Mouse (Mus musculus): ENCODE data around the gene Fbxl17.

The Fbxl17 gene

DNA sequence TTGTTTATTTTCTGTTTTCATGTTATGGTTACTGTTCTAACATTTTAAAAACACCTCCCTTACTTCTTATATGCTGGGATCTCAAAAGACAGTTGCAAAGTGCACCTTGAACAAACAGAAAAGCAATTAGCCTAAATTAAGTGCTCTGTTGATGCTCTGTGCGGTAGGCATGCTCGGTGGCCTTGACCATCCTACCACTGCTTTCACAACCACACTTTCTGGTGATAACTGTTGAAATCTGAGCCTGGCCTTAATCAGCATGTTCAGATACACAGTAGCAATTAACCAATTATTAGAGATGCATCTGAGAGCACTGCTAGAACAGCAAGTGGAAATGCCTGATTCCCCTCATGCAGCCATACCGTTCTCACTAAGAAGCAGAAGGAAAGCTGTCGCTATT, 156.7 kb downstream of the Fbxl17 start:
- in situ Hi-C loops (cut with MboI; ENCODE audit: low sequenced_read_pairs) = no loop called here

DNA sequence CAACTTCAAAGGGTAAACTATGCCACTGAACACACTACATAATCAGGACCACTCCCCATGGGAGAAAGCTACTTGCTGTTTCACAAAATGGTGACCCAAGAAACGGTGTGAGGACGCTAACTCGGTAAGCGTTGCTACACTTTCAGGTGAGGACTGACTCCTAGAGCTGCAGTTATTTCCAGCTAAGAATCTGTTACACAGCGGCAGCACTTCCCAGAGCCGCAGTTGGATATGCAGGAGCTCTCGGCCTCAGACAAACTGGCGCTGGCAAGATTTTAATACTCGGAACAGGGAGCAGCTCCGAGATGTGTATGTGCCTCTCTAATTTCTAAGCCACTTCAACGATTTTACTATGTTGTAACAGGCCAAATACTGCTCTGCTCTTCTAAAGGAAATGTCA, 157.4 kb downstream of the Fbxl17 start:
- in situ Hi-C loops (cut with MboI; ENCODE audit: low sequenced_read_pairs) = no loop called here

DNA sequence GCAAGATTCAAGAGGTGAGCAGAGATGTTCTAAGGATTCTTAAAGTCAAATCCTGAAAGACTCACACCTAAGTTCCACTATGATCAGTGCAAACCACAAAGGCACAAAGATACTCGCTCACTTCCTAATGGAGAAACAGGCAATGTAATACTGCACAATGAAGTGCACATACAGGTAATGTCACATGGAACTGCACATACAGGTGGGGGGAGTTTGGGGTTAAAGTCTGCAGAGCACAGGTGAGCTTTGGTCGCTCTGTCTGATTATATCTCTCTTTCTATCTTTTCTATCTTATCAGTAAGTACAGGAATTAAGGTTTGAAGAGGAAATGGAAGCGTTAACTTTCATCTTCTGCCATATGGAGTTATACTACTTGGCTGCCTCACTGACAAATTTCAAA, 158.6 kb downstream of the Fbxl17 start:
- in situ Hi-C loops (cut with MboI; ENCODE audit: low sequenced_read_pairs) = no loop called here

DNA sequence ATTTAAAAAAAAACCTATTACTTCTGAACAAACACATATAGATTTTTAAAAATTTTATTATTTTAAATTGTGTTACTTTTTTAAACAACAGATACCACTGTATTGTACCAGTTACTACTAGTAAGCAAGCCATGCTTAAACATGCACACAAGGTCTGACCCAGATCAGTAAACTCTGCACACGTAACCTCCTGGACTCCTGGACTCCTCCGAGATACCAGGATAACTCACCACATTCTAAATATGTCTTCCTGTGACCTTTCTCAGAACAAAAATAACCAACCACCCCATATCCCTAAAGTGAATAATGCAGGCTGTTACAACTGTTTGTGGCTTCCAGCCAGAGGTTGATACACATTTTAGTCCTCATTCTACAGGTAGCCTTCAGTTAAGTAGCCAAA, 170.9 kb downstream of the Fbxl17 start:
- in situ Hi-C loops (cut with MboI; ENCODE audit: low sequenced_read_pairs) = loop anchor here (10.0 kb wide), 1 partner anchor 86 kb away; no protein-coding TSS in a partner anchor

DNA sequence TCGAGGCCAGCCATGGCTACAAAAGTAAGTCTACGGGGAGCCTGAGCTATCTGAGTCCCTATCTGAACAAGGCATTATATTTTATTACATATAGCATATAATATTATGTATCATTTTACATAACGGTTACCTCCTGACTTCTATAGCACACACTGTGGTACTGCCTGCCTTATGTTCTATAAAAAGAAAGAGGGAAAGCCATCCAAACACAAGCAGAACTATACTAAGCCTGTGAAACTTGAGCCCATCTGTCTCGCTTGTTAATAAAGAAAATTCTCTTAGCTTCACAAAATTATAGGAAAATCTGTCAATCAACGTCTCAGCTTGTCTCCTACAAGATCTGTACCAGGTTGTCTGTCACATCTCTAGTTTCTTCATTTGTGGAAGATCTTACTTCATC, 173.6 kb downstream of the Fbxl17 start:
- in situ Hi-C loops (cut with MboI; ENCODE audit: low sequenced_read_pairs) = loop anchor here (10.0 kb wide), 1 partner anchor 89 kb away; no protein-coding TSS in a partner anchor

DNA sequence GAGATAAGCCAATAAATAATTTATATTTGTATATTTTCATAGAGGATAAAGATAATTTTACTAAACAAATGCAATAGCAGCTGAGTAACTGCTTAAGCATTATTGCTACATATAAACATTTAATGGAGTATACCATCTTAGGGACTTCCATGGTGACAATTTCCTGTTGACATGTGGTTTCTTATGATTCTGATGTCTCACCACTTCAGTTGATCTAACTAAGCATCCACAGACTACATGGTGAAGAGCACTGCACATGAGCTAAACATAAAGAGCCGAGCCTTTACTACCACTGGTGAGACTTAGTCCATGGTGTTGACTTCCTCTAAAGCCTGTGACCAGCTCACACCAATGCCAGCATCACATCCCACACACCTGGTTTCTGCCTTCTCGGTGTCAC, 175.1 kb downstream of the Fbxl17 start:
- in situ Hi-C loops (cut with MboI; ENCODE audit: low sequenced_read_pairs) = loop anchor here (10.0 kb wide), 1 partner anchor 90 kb away; no protein-coding TSS in a partner anchor

DNA sequence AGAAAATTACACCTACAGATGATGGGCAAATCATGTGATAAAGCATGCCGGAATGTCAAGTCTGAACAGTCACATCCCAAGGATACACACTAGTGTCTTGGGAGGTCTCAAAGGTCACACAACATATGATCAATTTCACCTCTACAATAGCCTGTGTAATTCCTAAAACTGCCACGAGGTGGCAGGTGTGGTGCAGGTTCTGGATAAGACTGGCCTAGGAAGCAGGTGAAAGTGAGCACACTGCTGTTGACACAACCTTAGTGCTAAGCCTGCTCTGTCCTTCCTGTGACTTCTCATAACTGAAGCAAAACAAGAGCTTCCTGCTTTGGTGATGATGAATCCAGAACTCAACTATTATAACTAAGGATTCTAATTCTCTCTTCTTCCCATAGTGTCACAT, 175.8 kb downstream of the Fbxl17 start:
- in situ Hi-C loops (cut with MboI; ENCODE audit: low sequenced_read_pairs) = loop anchor here (10.0 kb wide), 1 partner anchor 91 kb away; no protein-coding TSS in a partner anchor

DNA sequence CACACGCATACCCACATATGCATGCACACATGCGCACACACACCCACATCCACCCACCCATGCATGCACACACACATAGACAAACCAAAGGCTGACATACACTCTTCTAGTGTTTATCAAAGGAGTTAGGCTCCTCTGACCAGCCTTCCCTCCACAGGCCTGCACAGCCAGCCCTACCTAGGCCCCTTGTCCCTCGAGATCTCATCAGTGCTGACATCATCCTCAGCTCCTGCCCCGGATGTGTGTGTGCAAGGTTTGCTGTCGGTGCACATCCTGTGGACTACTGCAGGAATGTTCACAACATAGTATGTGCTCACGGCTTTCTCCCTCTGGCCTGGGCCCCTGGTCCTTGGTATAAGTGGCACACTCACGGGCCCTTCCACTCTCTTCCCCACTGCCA, 177.0 kb downstream of the Fbxl17 start:
- in situ Hi-C loops (cut with MboI; ENCODE audit: low sequenced_read_pairs) = loop anchor here (10.0 kb wide), 1 partner anchor 92 kb away; no protein-coding TSS in a partner anchor

DNA sequence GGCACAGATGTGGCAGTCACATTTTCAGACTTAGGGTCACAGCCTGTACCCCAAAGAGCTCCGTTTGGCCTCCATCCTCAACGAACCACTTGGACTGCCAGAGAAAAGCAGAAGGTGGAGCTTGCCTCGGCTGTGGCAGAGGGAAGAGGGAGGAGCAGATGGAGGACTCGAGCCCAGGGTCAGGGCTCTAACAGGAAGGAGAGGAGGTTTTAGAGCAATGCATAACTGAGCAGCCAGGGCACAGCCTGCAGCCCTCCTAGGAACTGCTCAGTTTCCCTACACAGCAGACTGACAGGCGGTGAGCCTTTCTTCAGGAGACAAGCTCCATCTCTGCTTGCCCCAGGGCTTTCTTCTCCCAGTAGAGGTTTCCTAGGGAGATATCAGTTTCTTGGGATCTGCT, 178.5 kb downstream of the Fbxl17 start:
- in situ Hi-C loops (cut with MboI; ENCODE audit: low sequenced_read_pairs) = loop anchor here (10.0 kb wide), 1 partner anchor 94 kb away; no protein-coding TSS in a partner anchor

DNA sequence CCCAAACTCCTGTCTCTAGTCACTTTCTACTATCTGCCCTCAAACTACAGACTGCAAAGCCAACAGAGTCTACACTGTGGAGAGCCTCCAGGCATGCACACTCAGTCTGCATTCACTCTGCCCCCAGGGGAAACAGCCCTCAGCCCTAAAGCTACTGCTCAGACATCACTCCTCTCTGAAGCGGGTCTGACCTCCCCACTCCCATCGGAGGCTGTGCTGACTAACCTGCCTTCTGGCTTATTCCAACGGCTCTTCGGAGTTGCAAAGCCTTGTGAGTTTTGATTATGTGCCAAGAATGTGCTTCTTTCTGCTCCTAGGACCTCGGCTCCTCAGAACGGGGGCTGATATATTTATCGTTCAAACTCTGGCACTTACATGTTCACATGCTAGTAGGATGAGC, 182.3 kb downstream of the Fbxl17 start:
- in situ Hi-C loops (cut with MboI; ENCODE audit: low sequenced_read_pairs) = no loop called here

DNA sequence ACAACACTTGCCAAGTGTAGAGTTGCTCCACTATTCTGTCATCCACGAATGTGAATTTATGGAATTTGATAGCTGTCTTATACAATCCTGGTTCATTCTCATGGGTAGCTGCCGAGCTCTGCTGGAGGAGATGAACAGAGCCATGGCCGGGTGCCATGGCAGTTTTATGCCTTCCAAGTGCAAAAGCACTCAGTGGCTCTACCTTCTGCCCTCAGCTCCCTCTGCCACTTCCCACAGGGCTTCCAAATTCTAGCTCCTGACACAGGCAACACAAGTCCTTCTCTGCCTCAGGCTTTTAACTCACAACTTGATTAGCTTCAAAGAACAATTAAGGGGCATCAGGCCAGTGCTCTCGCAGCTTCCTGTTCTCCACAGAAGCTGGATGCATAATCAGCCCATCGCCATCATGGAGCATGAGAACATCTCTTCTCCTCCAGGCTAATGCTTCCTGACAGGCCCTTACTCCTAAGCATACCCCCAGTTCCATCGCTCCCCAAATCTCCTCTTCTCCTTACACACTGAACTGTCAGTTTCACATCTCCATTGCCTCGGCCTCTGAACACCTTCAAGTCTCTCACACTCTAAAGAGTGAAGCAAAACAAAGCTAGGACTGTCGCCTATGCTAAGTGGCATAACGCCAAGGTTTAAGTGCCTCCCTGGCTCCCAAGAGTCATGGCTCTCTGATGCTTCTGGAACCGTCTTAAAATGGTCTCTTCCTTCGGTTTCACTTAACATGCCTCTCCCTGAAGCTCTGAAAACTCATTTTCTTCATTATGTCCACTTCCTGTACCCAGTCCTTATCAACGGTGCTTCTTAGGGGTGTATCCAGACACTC, 184.0 kb downstream of the Fbxl17 start:
- in situ Hi-C loops (cut with MboI; ENCODE audit: low sequenced_read_pairs) = no loop called here

DNA sequence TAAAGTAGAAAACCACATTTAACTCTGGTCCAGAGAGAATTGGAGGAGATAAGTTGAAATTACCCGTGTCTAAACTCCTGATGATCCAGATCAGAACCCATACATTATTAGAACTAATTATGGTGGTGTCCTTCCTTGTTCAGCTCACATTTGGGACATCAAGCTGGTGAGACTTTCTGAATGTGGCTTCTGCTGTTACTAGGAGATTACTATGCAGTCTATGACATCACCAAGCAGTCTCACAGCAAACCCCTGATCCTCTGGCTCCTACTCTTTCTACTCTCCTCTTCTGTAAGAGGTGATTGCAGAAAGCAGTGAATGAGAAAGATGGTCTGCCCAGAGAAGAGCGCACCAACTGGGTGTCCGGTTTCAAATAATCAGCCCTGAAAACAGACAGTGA, 187.0 kb downstream of the Fbxl17 start:
- in situ Hi-C loops (cut with MboI; ENCODE audit: low sequenced_read_pairs) = no loop called here

DNA sequence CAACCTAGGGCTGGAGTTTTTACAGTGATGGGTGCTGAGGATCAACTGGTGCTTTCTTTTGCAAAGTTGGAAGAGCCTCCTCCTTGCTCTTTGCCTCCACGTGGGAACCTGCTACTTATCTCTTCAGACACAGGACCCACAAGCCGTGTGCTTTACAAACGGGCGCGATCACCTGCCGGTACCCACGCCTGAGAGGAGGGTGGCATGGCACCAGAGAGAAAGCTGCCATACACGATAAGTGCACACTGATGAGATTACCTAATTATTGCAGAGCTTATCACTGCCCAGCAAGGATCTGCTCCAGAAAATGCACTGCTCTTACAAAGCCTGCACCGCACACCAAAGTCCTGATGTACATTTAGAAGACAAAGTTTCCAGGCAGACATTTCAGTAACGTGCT, 187.5 kb downstream of the Fbxl17 start:
- in situ Hi-C loops (cut with MboI; ENCODE audit: low sequenced_read_pairs) = no loop called here

DNA sequence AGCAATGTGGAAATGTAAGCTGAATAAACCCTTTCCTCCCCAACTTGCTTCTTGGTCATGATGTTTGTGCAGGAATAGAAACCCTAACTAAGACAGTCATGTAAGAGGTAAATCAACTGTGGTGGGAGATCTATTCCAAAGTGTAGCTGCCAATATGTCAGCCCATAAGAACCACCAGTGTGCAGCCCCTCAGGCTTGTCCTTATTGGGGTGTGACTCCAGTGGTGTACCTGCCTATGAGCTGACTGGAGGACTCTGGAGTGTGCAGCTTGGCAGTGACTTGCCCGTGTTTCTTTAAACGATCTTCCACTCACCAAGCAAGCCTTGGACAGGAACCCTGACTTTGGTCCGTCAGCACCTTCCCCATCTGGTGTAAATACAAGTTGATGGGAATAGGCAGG, 188.2 kb downstream of the Fbxl17 start:
- in situ Hi-C loops (cut with MboI; ENCODE audit: low sequenced_read_pairs) = no loop called here

DNA sequence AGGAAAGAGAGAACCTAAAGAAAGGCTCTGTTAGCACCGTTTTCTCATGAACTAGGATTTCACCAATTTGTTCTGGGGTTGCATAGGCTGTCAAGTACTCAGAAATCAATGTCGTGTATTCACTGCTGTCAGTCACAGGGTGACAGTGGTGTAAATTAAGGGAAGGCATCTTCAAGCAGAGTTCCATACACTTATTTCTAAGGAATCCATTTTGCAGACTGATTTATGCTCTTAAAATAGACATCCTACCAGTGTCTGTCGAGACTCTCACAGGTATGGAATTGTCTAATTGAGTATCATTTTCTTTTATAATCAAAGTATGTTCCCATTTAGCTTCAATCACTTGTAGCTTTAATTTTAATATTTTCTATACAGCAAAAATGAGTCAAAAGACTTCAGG, 189.8 kb downstream of the Fbxl17 start:
- in situ Hi-C loops (cut with MboI; ENCODE audit: low sequenced_read_pairs) = no loop called here

DNA sequence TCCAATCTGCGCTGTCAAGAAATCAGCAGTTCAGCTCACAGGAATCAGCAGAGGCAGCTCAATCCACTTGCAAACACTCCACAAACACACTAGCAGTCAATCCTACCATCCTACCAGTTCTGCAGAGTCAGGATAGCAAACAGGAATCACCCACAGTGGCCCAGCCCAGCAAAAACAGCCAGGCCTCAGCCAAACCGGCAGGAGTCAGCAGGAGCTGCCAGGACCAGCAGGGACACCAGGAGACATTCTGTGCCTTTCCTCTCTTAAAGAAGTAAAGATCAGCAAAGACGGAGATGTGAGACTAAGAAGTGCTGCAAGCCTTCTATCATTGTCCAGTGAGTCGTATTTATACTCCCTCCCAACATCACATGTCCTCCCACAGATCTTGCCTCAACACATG, 196.0 kb downstream of the Fbxl17 start:
- in situ Hi-C loops (cut with MboI; ENCODE audit: low sequenced_read_pairs) = no loop called here

DNA sequence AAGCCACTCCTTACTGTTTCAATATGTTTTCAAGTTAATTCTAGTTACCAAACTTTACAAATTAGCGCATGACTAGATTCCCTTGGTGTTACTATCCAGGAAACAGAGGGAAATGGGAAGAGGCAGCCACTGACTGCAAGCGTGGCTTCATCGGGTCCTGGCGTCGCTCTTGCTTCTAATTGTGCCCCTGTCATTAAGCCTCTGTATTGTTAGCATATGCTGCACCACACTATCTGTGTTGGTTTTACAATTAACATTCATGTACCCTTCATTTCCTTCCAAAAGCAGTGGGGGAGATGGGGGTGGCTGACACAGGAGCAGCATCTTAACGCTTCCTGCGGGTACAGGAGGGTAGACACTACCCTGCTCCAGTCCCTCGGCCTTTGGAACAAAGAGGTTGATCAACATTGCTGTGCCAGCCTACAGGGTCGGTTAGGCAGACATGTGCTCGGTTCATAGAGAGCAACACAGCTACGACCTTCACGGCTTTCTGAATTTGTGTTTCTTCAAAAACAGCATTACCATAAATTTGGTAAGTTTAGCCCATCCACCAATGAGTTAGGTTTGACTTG, 197.9 kb downstream of the Fbxl17 start:
- in situ Hi-C loops (cut with MboI; ENCODE audit: low sequenced_read_pairs) = no loop called here

DNA sequence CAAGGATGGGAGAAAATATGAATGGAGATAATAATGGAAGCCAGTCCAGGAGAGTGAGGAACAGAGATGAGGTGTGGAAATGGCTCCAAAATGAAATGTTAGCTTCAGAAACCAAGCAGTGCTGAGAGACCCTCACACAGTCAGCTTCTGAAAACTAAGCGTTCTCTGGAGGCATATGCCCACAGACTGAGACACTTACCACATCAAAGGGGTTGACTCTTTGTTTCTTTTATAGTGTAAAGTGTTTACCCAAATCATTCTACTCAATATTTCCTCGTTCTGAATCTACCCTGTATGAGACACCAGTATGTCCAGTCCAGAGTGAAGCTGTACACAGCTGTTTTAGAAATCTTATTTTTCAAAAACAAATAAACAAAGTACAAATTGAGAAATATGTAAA, 204.3 kb downstream of the Fbxl17 start:
- in situ Hi-C loops (cut with MboI; ENCODE audit: low sequenced_read_pairs) = no loop called here

DNA sequence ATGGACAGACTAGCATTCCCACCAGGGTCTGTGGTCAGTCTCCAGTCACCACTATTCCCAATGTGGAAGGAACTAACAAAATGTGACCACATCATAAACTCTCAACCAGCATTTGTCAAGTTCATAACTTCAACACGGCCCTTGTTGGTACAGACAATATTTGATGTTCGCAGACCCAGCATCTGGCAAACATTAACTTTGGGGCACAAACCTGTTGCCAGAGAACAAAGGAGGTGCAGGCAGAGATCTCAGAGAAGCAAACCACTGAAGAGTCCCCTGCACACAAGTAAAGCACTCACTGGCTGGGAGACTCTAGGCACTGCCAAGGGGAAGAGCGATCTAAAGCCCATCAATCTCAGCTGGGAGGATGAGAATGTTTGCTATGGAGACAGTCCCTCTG, 204.9 kb downstream of the Fbxl17 start:
- in situ Hi-C loops (cut with MboI; ENCODE audit: low sequenced_read_pairs) = no loop called here

DNA sequence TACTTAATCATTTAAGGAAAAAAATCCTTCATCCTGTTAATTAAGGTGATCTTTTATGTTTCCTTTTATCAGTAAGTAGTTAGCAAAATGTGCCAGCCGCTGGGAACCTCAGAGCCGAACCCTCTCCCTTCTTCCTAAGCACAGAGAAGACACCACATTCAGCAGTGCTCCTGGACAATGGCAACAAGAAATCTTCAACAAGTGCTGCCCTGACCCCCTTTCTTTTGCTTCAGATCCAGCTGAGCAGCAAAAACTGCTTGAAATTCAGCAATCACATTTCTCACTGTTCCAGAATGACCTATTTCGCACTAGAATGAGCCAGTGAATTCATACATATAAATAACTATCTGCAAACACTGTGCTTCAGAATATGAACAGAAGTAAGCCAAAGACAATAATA, 205.8 kb downstream of the Fbxl17 start:
- in situ Hi-C loops (cut with MboI; ENCODE audit: low sequenced_read_pairs) = no loop called here

DNA sequence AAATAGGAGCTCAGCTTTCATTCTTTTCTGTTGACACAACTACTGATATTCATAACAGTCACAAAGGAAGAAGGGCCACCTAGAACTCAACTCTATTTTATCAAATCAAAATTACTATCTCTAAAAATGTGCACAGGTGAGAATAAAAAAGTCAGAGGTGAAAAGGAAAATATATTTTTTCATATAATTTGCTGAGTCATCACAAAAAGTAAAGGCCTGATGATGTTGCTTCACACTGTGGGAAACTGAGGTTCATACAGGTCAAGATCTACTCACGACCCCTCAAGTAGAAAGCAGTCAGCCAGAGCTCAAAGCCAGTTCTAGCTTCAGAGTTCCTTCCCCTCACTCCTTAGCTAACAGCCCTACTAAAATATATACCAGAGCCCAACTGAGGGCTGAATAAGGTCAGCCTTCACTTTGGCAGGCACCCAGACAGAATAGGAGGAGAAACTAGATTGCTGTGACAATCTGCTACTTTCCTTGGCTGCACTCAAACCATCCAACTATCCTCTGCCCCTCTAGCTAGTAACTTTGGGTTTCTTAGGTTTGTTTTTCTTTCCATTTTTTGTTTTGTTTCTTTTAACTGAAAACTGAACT, 210.4 kb downstream of the Fbxl17 start:
- in situ Hi-C loops (cut with MboI; ENCODE audit: low sequenced_read_pairs) = no loop called here

DNA sequence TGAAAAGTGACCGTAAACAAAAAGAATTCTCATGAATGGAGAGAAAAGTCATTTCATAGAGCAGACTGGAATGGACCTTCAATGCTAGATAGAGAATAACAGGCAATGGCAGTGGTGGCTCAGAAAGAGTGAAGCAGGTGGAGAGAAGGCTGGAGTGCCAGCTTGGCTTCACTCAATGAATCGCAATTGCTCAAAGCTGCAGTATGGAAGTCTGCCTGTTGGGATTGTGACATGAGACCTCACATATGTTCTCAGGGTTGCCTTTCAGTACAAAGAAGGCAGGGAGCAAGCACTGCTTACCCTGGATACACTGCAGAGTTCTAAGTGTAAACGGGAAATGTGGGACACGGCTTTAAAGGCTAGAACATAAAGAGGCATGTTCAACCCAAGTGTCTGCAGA, 211.0 kb downstream of the Fbxl17 start:
- in situ Hi-C loops (cut with MboI; ENCODE audit: low sequenced_read_pairs) = no loop called here
